Mouse (Mus musculus) neural tube, embryonic 11.5 days (tissue): ENCODE data around the gene Clta. TPM values are rescaled to one million over a fixed set of nuclear protein-coding genes. Genes with fewer than 3 reads are reported as not detected.

Source experiments
- polyA plus RNA-seq: library from polyadenylated mRNA; unstranded; fragments of >200 nt; fragmentation: Nextera tagmentation; extraction: Ambion mirVana; gene quantifications from 2 replicates; pipeline ENCODE4 v1.2.1, GENCODE M21; 2014

Gene Clta
- polyA plus RNA-seq, 1 experiment from 2014 or later: 257 TPM

Other genes with a start within 250 kb of the Clta start
- not detected in 2 replicates for gene Olfr159, start 233.4 kb upstream of the Clta start, polyA plus RNA-seq
- not detected in 2 replicates for gene Olfr156, start 180.6 kb upstream of the Clta start, polyA plus RNA-seq
- gene Olfr157, start 164.3 kb upstream of the Clta start, polyA plus RNA-seq: not detected in 2 replicates
- gene Olfr155, start 152.9 kb upstream of the Clta start, polyA plus RNA-seq: not detected in 2 replicates
- gene Reck, start 128.9 kb upstream of the Clta start, polyA plus RNA-seq: 15.9 and 18.5 TPM in 2 replicates
- gene Glipr2, start 47.1 kb upstream of the Clta start, polyA plus RNA-seq: 109 and 117 TPM in 2 replicates
- gene Ccin, start 21.0 kb upstream of the Clta start, polyA plus RNA-seq: not detected in 2 replicates
- 22.3 and 23.2 TPM in 2 replicates for gene Gne, start 79.7 kb downstream of the Clta start, polyA plus RNA-seq
- gene Rnf38, start 229.3 kb downstream of the Clta start, polyA plus RNA-seq: 55.1 and 55.8 TPM in 2 replicates